Mouse (Mus musculus) erythroblast, embryonic 14.5 days (primary cell): Measurements from ENCODE around the gene Tmem121.
"Not testable (repeated sequence)": the region's sequence is repeated elsewhere in the genome, so short reads cannot be mapped to it uniquely, and the experiment has no call there.

ENCODE experiments used
- GATA1 ChIP-seq: IDR thresholded peaks from 2 replicates; pipeline ENCODE4 v1.6.1; 2012; ENCODE audit warnings: low read length, inconsistent platforms, mixed read lengths
- TAL1 ChIP-seq: IDR thresholded peaks from 3 replicates; pipeline ENCODE4 v1.6.1; 2012; ENCODE audit warnings: low read length, inconsistent platforms, mixed read lengths

DNA sequence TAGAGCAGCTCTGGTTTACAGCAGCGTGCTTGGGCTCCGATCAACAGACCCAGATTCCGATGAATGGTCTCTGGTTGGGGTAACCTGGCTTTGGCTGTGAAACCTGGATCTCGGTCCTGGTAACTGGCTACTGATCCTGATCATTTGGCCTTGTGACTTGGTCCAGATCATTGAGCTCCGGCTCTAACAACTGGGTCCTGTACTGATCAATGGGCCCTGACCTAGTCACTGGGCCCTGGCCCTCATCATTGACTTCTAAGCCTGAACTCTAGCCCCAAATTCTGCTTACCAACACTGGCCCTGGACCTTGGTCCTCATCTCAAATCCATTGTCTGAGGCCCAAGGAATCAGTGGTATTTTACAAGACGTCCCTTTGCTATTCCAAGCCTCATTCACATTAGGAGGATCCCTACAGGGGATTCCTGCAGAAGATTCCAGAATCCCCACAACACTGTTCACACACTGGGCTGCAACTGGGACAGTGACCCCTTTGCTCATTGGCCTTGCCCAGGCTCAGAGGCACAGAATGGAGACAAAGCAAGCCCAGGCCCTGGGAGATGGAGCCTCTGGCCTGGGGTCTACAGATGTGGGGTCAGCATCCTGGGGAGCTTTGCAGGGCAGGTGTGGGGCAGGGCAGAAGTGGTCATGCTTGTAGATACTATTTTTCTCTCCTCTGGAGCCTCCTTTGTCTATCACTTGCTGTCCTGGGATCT is 46.0 kb downstream of the Tmem121 start:
- TF ChIP-seq GATA1, TAL1: not testable (repeated sequence)
